Mouse (Mus musculus) c-Kit-positive CD71-positive TER-119-positive erythroid progenitor cells, embryonic 14.5 days (primary cell): Measurements from ENCODE around the gene Birc3.
"Not testable (repeated sequence)": the region's sequence is repeated elsewhere in the genome, so short reads cannot be mapped to it uniquely, and the experiment has no call there.

Experiments
- DNase-seq: peaks from one replicate; pipeline ENCODE4 v3.0.0-alpha.2; 2013; ENCODE audit warnings: low spot score

Birc3 gene

DNA sequence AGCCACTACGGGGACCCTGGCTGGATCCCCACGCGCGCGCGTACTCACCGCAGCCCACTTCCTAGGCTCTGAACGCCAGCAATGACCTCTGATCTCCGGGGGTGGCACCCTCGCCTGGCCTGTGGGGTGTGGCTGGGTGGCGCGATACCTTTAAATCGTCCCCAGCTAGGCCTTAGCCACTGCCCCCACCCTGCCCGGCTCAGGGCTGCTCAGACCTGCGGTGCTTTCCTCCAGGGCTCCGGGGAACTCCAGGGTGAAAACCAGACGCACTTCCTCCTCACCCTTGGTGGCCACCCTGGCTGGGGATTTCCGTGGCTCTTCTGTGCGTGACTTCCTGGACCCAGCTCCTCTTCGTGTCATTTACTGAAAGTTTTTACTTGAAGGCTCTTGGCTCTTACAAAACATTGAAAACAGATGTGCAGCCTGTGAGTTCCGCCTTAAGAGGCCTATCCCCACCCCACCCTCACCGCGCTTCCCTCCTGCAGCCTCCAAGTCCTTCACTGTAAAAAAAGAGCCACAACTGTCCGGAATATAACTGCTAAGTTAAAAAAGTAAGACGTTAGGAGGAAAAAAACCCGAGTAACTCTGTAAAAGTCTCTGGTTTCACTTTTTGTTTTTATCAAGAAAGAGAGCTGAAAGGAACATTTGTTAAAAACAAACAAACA is at the start of gene Birc3:
Gene Birc3, minus strand, starts transcription at position 412 of the 665 bp plus-strand sequence.
- peak; percentile 69 for DNase-seq

GRCm38 (mm10) chr9:7914925-7915324 is 41.9 kb upstream of the Birc3 start:
- no peak for DNase-seq

GRCm38 (mm10) chr9:7914487-7914886 is 41.5 kb upstream of the Birc3 start:
- DNase-seq = peak; percentile 38

DNA sequence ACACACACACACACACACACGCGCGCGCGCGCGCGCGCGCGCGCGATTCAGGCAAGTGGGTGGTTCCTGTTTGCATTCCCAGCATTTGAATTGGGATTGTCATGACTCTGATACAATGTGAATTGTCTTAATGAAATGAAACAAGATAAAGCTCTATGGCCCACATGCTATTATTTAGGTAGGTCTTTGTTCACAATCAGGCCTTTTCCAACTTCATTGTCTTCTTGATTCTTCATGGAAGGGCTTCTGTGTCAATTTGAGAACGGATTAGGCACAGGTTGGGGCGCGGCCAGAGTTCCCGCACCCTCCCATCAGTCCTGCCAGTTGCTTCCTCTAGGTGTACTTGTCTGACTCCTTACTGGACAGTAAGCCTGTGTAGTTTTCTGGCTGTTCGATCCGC is 41.0 kb upstream of the Birc3 start:
- no peak for DNase-seq

GRCm38 (mm10) chr9:7907351-7907985 is 34.5 kb upstream of the Birc3 start:
- no peak for DNase-seq

- no peak for DNase-seq
These were observed 33.6 kb upstream of the Birc3 start for GRCm38 (mm10) chr9:7906564-7906963.

DNA sequence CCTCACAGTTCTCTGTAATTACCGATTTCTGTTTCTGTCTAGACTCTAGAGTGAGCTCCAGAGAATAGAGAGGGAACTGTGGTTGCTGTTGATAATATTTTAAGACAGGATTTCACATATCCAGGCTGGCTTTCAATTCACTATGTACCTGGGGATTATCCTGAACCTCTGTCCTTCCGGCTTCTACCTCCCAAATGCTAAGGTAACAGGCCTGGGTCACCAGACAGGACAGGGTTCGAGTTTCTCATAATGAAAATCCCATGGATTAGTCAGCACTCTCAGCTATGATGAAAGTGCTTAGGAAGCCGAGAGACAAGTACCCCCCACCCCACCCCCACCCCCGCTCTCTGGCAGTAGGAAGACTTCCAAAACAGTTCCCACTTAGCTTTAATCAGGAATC is 30.8 kb upstream of the Birc3 start:
- no peak for DNase-seq

- no peak for DNase-seq
These were observed 30.3 kb upstream of the Birc3 start for GRCm38 (mm10) chr9:7903262-7903661.

GRCm38 (mm10) chr9:7902311-7902710 is 29.3 kb upstream of the Birc3 start:
- DNase-seq = no peak

DNA sequence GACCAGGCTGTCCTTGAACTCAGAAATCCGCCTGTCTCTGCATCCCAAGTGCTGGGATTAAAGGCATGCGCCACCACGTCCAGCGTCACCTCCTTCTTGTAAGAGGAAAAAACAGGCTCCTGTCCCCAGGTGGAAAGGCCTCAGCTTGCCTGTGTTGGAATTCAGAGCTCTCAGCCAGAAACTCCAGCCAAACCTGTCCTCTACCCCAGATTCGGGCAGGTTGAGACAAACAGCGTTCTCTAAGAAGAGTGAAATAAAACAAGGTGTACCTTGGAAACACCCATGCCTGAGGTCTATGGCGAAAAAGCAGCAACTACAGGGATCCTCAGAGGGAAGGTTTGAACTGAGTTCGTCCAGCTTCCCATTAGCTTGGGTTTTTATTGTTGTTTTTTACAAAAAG is 28.0 kb upstream of the Birc3 start:
- no peak for DNase-seq

GRCm38 (mm10) chr9:7897502-7897901 is 24.5 kb upstream of the Birc3 start:
- DNase-seq = peak; percentile 62

DNA sequence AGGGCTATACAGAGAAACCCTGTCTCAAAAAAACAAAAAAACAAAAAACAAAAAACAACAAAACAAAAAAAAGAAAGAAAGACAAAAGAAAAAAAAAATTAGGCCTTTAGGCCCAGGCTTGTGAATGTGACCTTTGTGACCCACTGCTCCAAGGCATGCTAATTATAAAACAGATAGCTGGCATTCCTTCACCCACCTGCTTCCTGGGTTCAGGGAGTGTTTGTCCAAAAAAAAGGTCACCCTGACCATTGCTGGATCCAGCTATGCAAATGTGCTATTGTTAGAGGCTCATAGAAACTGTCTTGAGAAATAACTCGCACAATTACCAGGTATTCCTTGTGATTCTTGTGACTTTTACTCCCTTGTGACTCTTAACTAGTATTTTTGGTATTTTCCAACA is 18.8 kb upstream of the Birc3 start:
- not testable (repeated sequence) for DNase-seq

- no peak for DNase-seq
These were observed 18.2 kb upstream of the Birc3 start for GRCm38 (mm10) chr9:7891177-7891576.

- no peak for DNase-seq
These were observed 11.4 kb upstream of the Birc3 start for GRCm38 (mm10) chr9:7884346-7884745.

DNA sequence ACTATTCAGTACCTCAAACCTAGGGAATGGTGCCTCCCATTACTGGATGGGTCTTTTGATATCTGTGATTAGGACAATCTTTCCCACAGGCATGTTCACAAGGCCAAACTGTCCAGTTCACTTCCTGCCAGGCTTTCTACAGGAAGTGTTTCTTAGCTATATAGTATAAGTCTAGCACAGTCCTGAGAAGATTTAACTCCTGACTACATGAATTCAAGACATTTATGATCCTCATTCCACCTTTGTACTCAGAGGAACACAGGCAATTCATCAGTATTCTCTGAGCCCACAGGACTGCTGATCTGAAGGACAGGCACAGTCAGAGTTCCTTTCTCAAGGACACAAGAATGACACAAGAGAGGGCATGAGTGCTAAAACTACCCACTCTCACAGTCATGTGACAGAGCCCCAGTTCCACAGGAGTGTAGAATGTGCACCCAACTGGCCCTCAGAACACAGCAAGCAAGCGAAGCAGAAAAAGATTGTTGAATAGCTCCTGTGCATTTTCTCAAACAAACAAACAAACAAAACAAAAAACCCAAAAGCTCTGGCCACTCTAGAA is 9.4 kb upstream of the Birc3 start:
- no peak for DNase-seq

GRCm38 (mm10) chr9:7873511-7874211 is 675 bp upstream of the Birc3 start:
- no peak for DNase-seq

DNA sequence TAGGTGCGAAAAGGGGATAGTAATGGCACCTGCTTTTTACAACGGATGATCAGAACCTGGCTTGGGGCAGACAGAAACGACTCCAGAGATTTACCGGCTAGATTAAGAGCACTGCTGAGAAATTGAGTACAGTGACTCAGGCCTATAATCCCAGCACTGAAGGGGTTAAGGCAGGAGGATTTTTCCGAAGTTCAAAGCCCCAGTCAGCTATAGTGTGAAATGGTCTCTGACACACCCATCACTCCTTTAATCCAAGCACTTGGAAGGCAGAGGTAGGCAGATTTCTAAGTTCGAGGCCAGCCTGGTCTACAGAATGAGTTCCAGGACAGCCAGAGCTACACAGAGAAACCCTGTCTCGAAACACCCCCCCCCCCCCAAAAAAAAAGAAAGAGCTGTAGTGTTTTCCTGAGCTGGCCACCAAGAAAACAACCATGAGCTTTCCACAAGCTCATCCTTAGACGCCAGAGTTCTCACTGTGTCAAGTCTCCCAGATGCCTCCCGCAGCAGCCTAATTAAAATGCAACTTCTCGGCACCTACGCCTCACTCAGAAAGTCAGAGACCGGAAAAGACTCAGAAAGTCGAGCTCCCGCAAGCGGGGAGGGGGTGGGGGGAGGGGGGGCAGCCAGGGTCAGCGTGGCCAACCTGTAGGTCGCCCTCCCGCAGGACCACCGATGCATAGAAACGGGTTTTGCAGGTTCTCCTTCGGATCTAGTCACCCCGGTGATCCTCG is 777 bp downstream of the Birc3 start:
- DNase-seq = peak; percentile 20

GRCm38 (mm10) chr9:7871316-7872043 is 1.5 kb downstream of the Birc3 start:
- no peak for DNase-seq

GRCm38 (mm10) chr9:7870556-7871315 is 2.2 kb downstream of the Birc3 start:
- DNase-seq = no peak

DNA sequence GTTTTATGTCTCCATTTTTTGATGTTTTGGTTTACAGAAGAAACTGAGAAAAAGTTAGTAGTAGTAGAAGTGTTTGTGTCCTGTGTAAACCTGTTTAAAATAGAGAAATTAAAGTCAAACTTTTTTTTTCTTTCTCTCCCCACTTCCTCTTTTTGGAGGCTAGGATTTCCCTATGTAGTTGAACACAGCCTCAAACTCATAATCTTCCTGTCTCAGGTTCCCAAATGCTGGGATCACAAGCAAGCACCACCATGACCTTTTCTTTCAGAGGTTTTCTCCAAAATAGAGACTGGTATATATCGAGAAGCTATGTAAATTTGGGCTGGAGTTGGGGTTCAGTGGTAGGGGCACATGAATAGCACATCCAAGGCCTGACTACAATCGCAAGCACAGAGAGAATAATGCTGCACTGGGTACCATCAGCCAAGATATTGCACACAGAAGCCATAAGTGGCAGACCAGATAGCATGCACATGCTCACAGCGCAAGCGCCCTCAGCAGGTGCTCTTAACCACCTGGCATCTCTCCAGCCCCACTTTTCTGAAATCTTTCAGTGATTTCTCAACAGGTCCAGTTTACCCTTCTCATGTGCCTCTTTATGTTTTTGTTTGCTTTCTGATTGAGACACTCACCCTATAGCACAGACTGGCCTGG is 4.0 kb downstream of the Birc3 start:
- DNase-seq = no peak
